Mouse (Mus musculus): ENCODE results near the gene Snrpd2. TPM values are rescaled to one million over a fixed set of nuclear protein-coding genes. Genes with fewer than 3 reads are reported as not detected.
"Not testable (repeated sequence)": the region's sequence is repeated elsewhere in the genome, so short reads cannot be mapped to it uniquely, and the experiment has no call there.

Gene Snrpd2
- polyA plus RNA-seq, 1 experiment from 2014 or later: 108 TPM

DNA sequence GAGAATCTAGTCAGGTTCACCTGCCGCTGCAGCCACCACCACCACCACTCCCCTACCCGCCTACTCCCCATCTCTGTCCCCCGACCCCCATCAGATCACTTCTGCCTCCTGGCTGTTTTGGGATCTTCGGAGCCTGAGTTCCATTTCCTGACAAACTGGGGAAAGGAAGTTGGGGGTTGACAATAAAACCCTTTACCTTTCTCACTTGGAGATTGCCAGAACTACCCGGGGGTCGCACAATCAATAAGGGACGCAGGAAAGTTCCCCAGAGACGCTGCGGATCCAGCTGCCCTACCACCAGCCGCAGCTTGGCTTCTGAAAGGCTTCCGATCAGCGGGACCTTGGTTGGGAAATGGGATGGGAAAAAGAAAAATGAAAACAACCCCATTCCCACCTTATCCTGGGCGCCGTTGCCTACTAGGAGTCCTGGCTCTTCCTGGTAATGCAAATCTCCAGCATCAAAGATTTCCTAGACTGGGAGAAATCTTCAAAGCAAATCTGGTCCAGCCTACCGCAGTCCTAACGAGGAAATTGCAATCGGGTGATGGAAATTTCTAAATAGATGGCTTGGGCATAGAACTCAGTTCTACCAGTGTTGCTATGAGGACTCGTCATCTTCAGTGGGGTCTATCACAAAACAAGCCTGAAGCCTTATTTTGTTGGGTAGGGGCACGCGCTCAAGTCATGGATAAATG, 1.2 kb upstream of the Snrpd2 start:
- H3K27me3 ChIP-seq: no peaks in the 10 kb centered on the region
- ChIA-PET CTCF (interaction anchor here (0.8 to 1.8 kb wide), 2 partner anchors 11 to 55 kb away, joined by 3 to 5 read pairs; no protein-coding TSS in a partner anchor), POLR2A (no interaction called here)
- TF ChIP-seq CTCF (IDR thresholded peaks at IDR 0.05): no peak
- in situ Hi-C loops (cut with MboI; ENCODE audit: low pct_unique_long_range_greater_than_20kb): no loop called here
- ATAC-seq (no peak), DNase-seq (ENCODE audit: low read depth, low spot score) (no peak)

DNA sequence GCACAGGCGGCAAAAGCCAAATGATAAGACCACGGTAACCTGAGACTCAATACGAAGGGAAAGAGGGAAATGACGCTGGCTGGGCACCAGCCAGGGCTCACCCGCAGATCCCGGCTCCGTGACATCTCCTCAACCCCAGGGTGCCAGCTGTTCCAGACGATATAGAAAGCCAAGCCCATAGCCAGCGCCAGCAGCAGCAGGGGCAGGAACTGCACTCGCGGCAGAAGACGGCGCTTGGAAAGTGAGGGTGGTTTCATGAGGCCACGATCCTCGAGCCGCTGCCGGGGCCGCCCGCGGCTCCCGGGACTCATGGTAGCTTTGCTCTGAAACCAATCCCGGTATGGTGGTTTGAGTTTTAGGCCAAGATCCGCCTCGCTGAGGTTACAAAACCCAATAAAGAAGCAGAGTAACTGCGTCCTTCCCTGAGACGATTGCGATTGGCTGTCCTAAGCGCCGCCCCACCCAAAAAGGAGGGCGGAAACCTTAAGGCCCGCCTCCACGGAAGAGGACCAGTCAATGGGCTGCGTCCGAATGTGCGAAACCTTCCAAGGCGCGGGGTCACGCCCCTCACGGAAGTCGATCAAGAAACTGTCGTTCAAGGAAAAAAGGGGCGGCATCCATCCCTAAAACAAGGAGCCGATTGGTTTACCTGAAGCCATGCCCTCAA, 514 bp upstream of the Snrpd2 start, which contains the start of gene Qpctl:
Gene Qpctl, minus strand, starts transcription at position 417 of the 667 bp plus-strand sequence.
- ChIA-PET CTCF (interaction anchor here (0.8 to 1.8 kb wide), 2 partner anchors 12 to 55 kb away, joined by 3 to 5 read pairs; no protein-coding TSS in a partner anchor), POLR2A (no interaction called here)
- no peak for TF ChIP-seq CTCF (IDR thresholded peaks at IDR 0.05)
- H3K27me3 ChIP-seq: no peaks in the 10 kb centered on the region
- ATAC-seq: peak; percentile 95
- peak; percentile 91 for DNase-seq (ENCODE audit: low read depth, low spot score)
- in situ Hi-C loops (cut with MboI; ENCODE audit: low pct_unique_long_range_greater_than_20kb): no loop called here

DNA sequence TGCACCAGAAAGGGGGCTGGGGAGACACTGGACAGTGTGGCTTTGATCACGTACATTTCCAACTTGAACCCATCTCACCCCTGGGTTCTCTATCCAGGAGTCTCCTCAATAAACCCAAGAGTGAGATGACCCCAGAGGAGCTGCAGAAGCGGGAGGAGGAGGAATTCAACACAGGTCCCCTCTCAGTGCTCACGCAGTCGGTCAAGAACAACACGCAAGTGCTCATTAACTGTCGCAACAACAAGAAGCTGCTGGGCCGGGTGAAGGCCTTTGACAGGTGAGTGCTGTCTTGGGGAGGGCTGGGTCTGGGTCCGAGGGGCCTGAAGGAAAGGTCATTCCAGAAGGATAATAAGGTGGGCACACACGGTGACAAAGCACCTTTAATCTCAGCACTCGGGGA, 1.6 kb downstream of the Snrpd2 start:
- DNase-seq (ENCODE audit: low read depth, low spot score); ATAC-seq; in situ Hi-C loops (cut with MboI; ENCODE audit: low pct_unique_long_range_greater_than_20kb); POLR2A ChIA-PET; H3K27me3 ChIP-seq; CTCF ChIA-PET: not testable (repeated sequence)

DNA sequence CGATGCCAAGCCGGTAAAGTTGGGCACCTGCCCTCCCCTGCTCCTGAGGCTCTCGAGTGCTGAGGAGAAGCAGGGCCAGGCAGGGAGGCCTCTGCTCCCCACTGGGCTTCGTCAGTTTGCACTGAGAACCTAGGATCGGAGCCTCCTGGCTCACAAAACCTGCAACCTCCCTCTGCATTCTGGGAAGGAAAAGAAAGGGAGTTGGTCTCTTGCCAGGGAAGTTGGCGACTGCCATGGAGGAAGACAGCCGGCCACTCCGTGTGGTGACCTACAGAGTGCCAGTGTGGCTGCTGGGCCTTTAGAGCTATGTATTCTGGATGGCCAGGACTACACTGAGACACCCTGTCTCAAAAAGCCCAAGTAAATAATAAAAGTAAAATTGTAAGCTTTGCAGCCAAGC, 5.3 kb downstream of the Snrpd2 start:
- in situ Hi-C loops (cut with MboI; ENCODE audit: low pct_unique_long_range_greater_than_20kb): no loop called here
- ChIA-PET POLR2A (interaction anchor here (0.6 kb wide), 1 partner anchor 46 kb away, joined by 4 read pairs; no protein-coding TSS in a partner anchor), CTCF (interaction anchor here (0.8 to 2.8 kb wide), 2 partner anchors 24 to 88 kb away, joined by 3 to 13 read pairs; no protein-coding TSS in a partner anchor)
- H3K27me3 ChIP-seq: no peaks in the 10 kb centered on the region
- ATAC-seq: no peak
- DNase-seq (ENCODE audit: low read depth, low spot score): no peak
- no peak for TF ChIP-seq CTCF (IDR thresholded peaks at IDR 0.05)

DNA sequence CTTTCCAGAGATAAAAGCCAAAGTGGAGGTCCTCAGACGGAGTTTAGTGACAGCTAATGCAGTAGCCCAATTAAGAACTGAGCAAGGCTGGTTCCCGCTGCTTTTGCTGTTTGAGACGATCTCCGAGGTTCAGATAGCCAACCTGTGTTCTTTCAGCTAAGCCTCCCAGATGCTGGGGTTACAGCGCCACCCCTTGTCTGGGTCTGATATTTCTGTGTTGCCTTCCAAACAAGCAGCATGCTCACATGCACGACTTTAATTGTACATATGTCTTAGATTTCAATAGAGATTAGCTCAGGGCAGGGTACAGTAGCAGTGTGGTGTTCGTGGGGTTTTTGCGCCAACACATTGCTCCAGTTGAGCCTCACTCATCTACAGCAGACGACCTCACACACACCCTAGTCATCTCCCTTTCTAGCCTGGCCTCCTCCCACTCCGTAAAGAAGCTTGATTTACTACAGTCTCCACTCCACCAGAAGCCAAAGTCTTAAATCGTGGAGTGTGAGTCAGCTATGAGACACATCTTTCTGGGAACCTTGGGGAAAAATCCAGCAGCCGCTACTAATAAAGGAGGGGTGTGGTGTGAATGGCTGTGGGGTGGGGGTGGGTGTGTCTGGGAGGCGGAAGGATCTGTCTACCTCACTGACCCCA, 6.4 kb downstream of the Snrpd2 start:
- DNase-seq (ENCODE audit: low read depth, low spot score): no peak
- ChIA-PET POLR2A (interaction anchor here (0.8 kb wide), 1 partner anchor 60 kb away, joined by 3 read pairs; no protein-coding TSS in a partner anchor), CTCF (interaction anchor here (0.8 to 2.8 kb wide), 9 partner anchors 13 to 89 kb away, joined by 3 to 13 read pairs (median 4); no protein-coding TSS in a partner anchor)
- H3K27me3 ChIP-seq: no peaks in the 10 kb centered on the region
- no peak for TF ChIP-seq CTCF (IDR thresholded peaks at IDR 0.05)
- peak; percentile 14 for ATAC-seq
- in situ Hi-C loops (cut with MboI; ENCODE audit: low pct_unique_long_range_greater_than_20kb): no loop called here

DNA sequence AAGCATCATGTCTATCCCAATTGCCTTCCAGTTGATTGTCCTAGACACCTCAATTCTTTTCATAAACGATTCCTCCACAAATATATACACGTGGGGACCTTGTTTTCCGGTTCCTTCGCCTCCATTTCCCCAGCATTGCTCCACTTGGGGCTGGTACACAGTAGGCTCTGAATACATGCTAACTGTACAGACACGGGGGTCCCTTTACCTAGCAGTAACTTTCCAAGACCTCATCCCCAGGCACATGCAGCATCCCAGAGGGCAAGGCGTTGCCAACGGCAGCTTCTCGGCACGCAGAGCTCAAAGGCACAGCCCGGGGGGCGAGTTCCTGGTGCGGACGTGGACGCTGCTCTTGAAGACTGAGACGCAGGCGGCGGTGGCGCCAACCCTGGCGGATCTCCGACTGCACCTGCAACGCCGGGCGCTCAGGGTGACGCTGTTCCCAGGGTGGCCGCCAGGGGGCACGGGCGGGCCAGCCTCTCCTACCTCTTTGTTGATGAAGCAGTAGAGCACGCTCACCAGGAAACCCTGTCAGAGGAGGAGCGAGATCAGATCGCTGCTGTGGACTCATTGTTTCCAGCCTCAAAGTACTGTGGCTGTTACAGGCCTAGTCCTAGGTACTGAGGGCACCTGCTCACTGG, 7.8 kb downstream of the Snrpd2 start:
- POLR2A ChIA-PET: no interaction called here
- no peak for DNase-seq (ENCODE audit: low read depth, low spot score)
- CTCF ChIA-PET: interaction anchor here (1.2 kb wide), 1 partner anchor 52 kb away, joined by 9 read pairs; no protein-coding TSS in a partner anchor
- peak; percentile 70 for ATAC-seq
- H3K27me3 ChIP-seq: no peaks in the 10 kb centered on the region
- in situ Hi-C loops (cut with MboI; ENCODE audit: low pct_unique_long_range_greater_than_20kb): no loop called here
- no peak for TF ChIP-seq CTCF (IDR thresholded peaks at IDR 0.05)

DNA sequence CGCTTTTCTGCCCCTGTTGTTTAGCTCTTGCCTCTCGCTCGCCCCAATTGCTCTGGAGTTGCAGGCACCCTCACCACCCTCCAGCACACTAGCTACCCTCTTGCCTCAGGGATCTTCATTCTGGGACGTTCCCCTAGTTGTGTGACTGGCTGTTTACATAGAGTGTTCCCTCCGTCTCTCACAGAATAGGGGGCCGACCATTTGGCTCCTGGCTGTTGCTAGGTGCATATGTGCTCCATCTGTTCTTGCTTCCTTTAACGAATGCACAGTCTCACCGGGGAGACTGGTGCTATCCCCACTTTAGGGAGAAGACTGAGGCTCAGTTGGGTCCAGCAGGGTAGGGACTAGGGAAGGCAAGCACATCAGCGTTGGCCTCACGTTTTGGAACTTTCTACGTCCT, 9.1 kb downstream of the Snrpd2 start:
- POLR2A ChIA-PET: no interaction called here
- no peak for TF ChIP-seq CTCF (IDR thresholded peaks at IDR 0.05)

DNA sequence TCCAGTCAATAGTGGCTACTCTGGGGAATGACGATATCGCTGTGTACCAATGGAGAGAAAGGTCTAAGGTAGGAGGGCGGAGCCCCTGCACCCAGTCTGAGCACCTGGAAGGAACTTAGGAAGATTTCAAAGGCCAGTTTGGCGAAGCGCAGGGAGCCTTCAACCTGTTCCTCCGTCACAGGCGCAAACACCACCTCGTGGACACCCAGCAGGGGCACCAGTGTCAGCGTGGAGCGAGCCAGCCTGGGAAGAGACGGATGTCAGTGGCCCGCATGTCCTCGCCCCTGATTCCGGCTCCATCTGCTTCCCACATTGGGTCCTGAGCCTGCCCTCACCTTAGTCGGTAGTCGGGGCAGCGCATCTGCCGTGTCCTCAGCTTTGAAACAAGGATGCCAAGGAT, 9.9 kb downstream of the Snrpd2 start:
- in situ Hi-C loops (cut with MboI; ENCODE audit: low pct_unique_long_range_greater_than_20kb): no loop called here
- ATAC-seq: no peak
- no peak for TF ChIP-seq CTCF (IDR thresholded peaks at IDR 0.05)
- H3K27me3 ChIP-seq: no peaks in the 10 kb centered on the region
- POLR2A ChIA-PET: no interaction called here
- no peak for DNase-seq (ENCODE audit: low read depth, low spot score)
- CTCF ChIA-PET: no interaction called here

More for the DNA sequence above, 9.1 kb downstream of the Snrpd2 start:
- ATAC-seq (no peak), DNase-seq (ENCODE audit: low read depth, low spot score) (no peak)
- in situ Hi-C loops (cut with MboI; ENCODE audit: low pct_unique_long_range_greater_than_20kb): no loop called here
- no peaks in the 10 kb centered on the region for H3K27me3 ChIP-seq
- CTCF ChIA-PET: interaction anchor here (0.9 to 1.3 kb wide), 5 partner anchors 13 to 51 kb away, joined by 3 to 9 read pairs (median 4); no protein-coding TSS in a partner anchor

DNA sequence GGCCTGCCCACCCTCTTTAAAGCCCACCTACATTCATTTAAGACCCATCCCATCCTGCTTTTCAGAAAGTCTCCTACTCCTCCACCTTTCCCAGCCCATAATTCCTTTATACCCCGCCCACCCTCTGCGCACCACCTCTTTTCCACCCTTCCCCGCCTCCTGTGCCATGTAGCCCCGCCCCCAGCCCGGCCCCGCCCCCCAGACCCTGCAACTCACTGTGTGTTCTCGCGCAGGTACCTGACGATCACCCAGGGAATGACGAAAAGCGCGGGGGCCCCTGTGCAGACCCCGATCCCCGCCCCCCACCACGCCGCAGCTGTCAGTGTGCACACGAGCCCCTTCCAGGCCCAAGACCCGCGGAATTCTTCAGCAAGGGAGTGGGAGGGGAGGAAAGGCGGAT, 10.6 kb downstream of the Snrpd2 start:
- in situ Hi-C loops (cut with MboI; ENCODE audit: low pct_unique_long_range_greater_than_20kb): loop anchor here (10.0 kb wide), 1 partner anchor 125 kb away; the partner anchor contains the start of genes Ppm1n and Rtn2
- no peak for DNase-seq (ENCODE audit: low read depth, low spot score)
- ChIA-PET CTCF (no interaction called here), POLR2A (no interaction called here)
- H3K27me3 ChIP-seq: peaks cover 2% of the 10 kb centered on the region
- ATAC-seq: no peak
- TF ChIP-seq CTCF (IDR thresholded peaks at IDR 0.05): no peak

DNA sequence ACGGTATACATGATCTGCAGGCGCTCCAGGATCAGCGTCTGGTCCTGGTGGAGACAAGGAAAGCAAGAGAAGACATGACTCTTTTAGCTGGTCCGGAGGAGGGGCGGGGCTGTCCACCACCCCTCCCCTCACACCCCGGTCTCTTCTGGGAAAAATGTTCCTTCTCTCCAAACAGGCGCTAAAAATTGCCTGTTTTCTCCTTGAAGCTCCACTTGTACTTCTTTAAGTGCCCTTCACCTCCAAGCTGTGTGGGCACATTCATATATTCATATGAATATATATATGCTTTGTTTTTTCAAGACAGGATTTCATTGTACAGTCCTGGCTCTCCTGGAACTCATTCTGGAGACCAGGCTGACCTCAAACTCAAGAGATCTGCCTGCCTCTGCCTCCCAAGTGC, 13.4 kb downstream of the Snrpd2 start:
- CTCF ChIA-PET: interaction anchor here (1.2 kb wide), 1 partner anchor 14 kb away, joined by 4 read pairs; no protein-coding TSS in a partner anchor

More for the DNA sequence above, 13.4 kb downstream of the Snrpd2 start:
- DNase-seq (ENCODE audit: low read depth, low spot score) (no peak), ATAC-seq (no peak)
- no peak for TF ChIP-seq CTCF (IDR thresholded peaks at IDR 0.05)
- peaks cover 4% of the 10 kb centered on the region for H3K27me3 ChIP-seq
- POLR2A ChIA-PET: no interaction called here
- in situ Hi-C loops (cut with MboI; ENCODE audit: low pct_unique_long_range_greater_than_20kb): loop anchor here (10.0 kb wide), 1 partner anchor 122 kb away; the partner anchor contains the start of genes Ppm1n and Rtn2

All from Patski (cell line).